Mouse (Mus musculus) cerebellum, adult 8-10 months (tissue): ENCODE results near the gene Snrpn.
"Not testable (repeated sequence)": the region's sequence is repeated elsewhere in the genome, so short reads cannot be mapped to it uniquely, and the experiment has no call there.

Source experiments
- DNase-seq: peaks from one replicate; pipeline ENCODE4 v3.0.0; 2022

Snrpn gene

GRCm38 (mm10) chr7:60139742-60140480 lies at the start of gene Snrpn:
Gene Snrpn, minus strand, starts transcription at chr7:60140219.
- DNase-seq = peak; percentile 3

GRCm38 (mm10) chr7:60170250-60171185 lies 30.5 kb upstream of the Snrpn start:
- DNase-seq = peak; percentile 44

GRCm38 (mm10) chr7:60125332-60125731 lies 14.7 kb downstream of the Snrpn start:
- DNase-seq = no peak

- DNase-seq = not testable (repeated sequence)
Observed at GRCm38 (mm10) chr7:60123086-60123624, 16.9 kb downstream of the Snrpn start.

GRCm38 (mm10) chr7:60122434-60123085 lies 17.5 kb downstream of the Snrpn start:
- no peak for DNase-seq

- no peak for DNase-seq
Observed at GRCm38 (mm10) chr7:60097154-60097859, 42.7 kb downstream of the Snrpn start.

GRCm38 (mm10) chr7:60076301-60076700 lies 63.7 kb downstream of the Snrpn start:
- DNase-seq = no peak

GRCm38 (mm10) chr7:60047481-60048201 lies 92.4 kb downstream of the Snrpn start:
- DNase-seq = peak; percentile 58

GRCm38 (mm10) chr7:60013186-60013585 lies 126.8 kb downstream of the Snrpn start:
- DNase-seq = no peak

GRCm38 (mm10) chr7:60007727-60008360 lies 132.2 kb downstream of the Snrpn start:
- DNase-seq = no peak

GRCm38 (mm10) chr7:60006262-60006661 lies 133.8 kb downstream of the Snrpn start:
- no peak for DNase-seq

- DNase-seq = peak; percentile 90
Observed at GRCm38 (mm10) chr7:60004606-60005330, 135.3 kb downstream of the Snrpn start, which contains the start of the genes Snurf and Gm38393. Gene Snurf, minus strand, starts transcription at chr7:60005049. Gene Gm38393, minus strand, starts transcription at chr7:60005064.

GRCm38 (mm10) chr7:60003921-60004605 lies 136.0 kb downstream of the Snrpn start:
- DNase-seq = peak; percentile 44

GRCm38 (mm10) chr7:60003006-60003865 lies 136.8 kb downstream of the Snrpn start:
- peak; percentile 31 for DNase-seq

- no peak for DNase-seq
Observed at GRCm38 (mm10) chr7:59978646-59979045, 161.4 kb downstream of the Snrpn start.
